Mouse (Mus musculus): ENCODE data around the gene Nav2. TPM values are rescaled to one million over a fixed set of nuclear protein-coding genes. Genes with fewer than 3 reads are reported as not detected.

Gene Nav2
- polyA plus RNA-seq, 1 experiment = 32.5 TPM

- WGBS = 54% methylated on average over 11 of the region's 11 CpGs
- H3K27me3 ChIP-seq (ENCODE audit: control insufficient read depth, insufficient read depth, low read length) = no peaks in the 10 kb centered on the region
- H3K4me1 ChIP-seq (ENCODE audit: control insufficient read depth, insufficient read depth, low read length) = peaks cover 10% of the 10 kb centered on the region
- no peak overlapping the region for H3K4me3 ChIP-seq (replicated peaks; ENCODE audit: insufficient read depth, low read depth, low read length)
- DNase-seq = no peak
- TF ChIP-seq CTCF (IDR thresholded peaks at IDR 0.05; ENCODE audit: borderline replicate concordance, insufficient read depth, low read depth, low read length) = no peak
- TF ChIP-seq POLR2A (IDR thresholded peaks at IDR 0.05; ENCODE audit: borderline replicate concordance, insufficient read depth, low read length) = no peak
- H3K27ac ChIP-seq (ENCODE audit: insufficient read depth, low read length) = no peak overlapping the region
Measured at GRCm38 (mm10) chr7:49351596-49352258, 443.2 kb downstream of the Nav2 start.

GRCm38 (mm10) chr7:49357441-49358165 lies 449.1 kb downstream of the Nav2 start:
- H3K27me3 ChIP-seq (ENCODE audit: control insufficient read depth, insufficient read depth, low read length) = no peaks in the 10 kb centered on the region
- no peak for TF ChIP-seq POLR2A (IDR thresholded peaks at IDR 0.05; ENCODE audit: borderline replicate concordance, insufficient read depth, low read length)
- TF ChIP-seq CTCF (IDR thresholded peaks at IDR 0.05; ENCODE audit: borderline replicate concordance, insufficient read depth, low read depth, low read length) = no peak
- H3K4me1 ChIP-seq (ENCODE audit: control insufficient read depth, insufficient read depth, low read length) = peaks cover 14% of the 10 kb centered on the region
- H3K4me3 ChIP-seq (replicated peaks; ENCODE audit: insufficient read depth, low read depth, low read length) = no peak overlapping the region
- WGBS = 29% methylated on average over 18 of the region's 18 CpGs
- no peak overlapping the region for H3K27ac ChIP-seq (ENCODE audit: insufficient read depth, low read length)
- DNase-seq = no peak

GRCm38 (mm10) chr7:49359120-49359519 lies 450.6 kb downstream of the Nav2 start:
- H3K27ac ChIP-seq (ENCODE audit: insufficient read depth, low read length) = no peak overlapping the region
- DNase-seq = no peak
- TF ChIP-seq CTCF (IDR thresholded peaks at IDR 0.05; ENCODE audit: borderline replicate concordance, insufficient read depth, low read depth, low read length) (no peak), POLR2A (IDR thresholded peaks at IDR 0.05; ENCODE audit: borderline replicate concordance, insufficient read depth, low read length) (no peak)
- peaks cover 13% of the 10 kb centered on the region for H3K4me1 ChIP-seq (ENCODE audit: control insufficient read depth, insufficient read depth, low read length)
- H3K4me3 ChIP-seq (replicated peaks; ENCODE audit: insufficient read depth, low read depth, low read length) = no peak overlapping the region
- 85% methylated on average over 3 of the region's 3 CpGs for WGBS
- H3K27me3 ChIP-seq (ENCODE audit: control insufficient read depth, insufficient read depth, low read length) = no peaks in the 10 kb centered on the region

- H3K27ac ChIP-seq (ENCODE audit: insufficient read depth, low read length) = no peak overlapping the region
- no peaks in the 10 kb centered on the region for H3K27me3 ChIP-seq (ENCODE audit: control insufficient read depth, insufficient read depth, low read length)
- TF ChIP-seq POLR2A (IDR thresholded peaks at IDR 0.05; ENCODE audit: borderline replicate concordance, insufficient read depth, low read length) (no peak), CTCF (IDR thresholded peaks at IDR 0.05; ENCODE audit: borderline replicate concordance, insufficient read depth, low read depth, low read length) (no peak)
- DNase-seq = no peak
- H3K4me3 ChIP-seq (replicated peaks; ENCODE audit: insufficient read depth, low read depth, low read length) = no peak overlapping the region
- 57% methylated on average over 3 of the region's 3 CpGs for WGBS
- peaks cover 6% of the 10 kb centered on the region; the same call in 1 of the 2 replicates for H3K4me1 ChIP-seq (ENCODE audit: control insufficient read depth, insufficient read depth, low read length)
Measured at GRCm38 (mm10) chr7:49360597-49360996, 452.1 kb downstream of the Nav2 start.

- TF ChIP-seq CTCF (IDR thresholded peaks at IDR 0.05; ENCODE audit: borderline replicate concordance, insufficient read depth, low read depth, low read length) = no peak
- no peak for TF ChIP-seq POLR2A (IDR thresholded peaks at IDR 0.05; ENCODE audit: borderline replicate concordance, insufficient read depth, low read length)
- Histone ChIP-seq H3K27me3 (ENCODE audit: control insufficient read depth, insufficient read depth, low read length) (no peaks in the 10 kb centered on the region), H3K4me3 (replicated peaks; ENCODE audit: insufficient read depth, low read depth, low read length) (no peak overlapping the region), H3K27ac (ENCODE audit: insufficient read depth, low read length) (no peak overlapping the region), H3K4me1 (ENCODE audit: control insufficient read depth, insufficient read depth, low read length) (peaks cover 6% of the 10 kb centered on the region; the same call in 1 of the 2 replicates)
- 70% methylated on average over 9 of the region's 9 CpGs for WGBS
- DNase-seq = no peak
Measured at GRCm38 (mm10) chr7:49361465-49362090, 453.1 kb downstream of the Nav2 start.

- peaks cover 22% of the 10 kb centered on the region for H3K4me1 ChIP-seq (ENCODE audit: control insufficient read depth, insufficient read depth, low read length)
- no peak overlapping the region for H3K4me3 ChIP-seq (replicated peaks; ENCODE audit: insufficient read depth, low read depth, low read length)
- WGBS = 74% methylated on average over 13 of the region's 13 CpGs
- no peak for DNase-seq
- no peak overlapping the region for H3K27ac ChIP-seq (ENCODE audit: insufficient read depth, low read length)
- H3K27me3 ChIP-seq (ENCODE audit: control insufficient read depth, insufficient read depth, low read length) = no peaks in the 10 kb centered on the region
- no peak for TF ChIP-seq CTCF (IDR thresholded peaks at IDR 0.05; ENCODE audit: borderline replicate concordance, insufficient read depth, low read depth, low read length)
- TF ChIP-seq POLR2A (IDR thresholded peaks at IDR 0.05; ENCODE audit: borderline replicate concordance, insufficient read depth, low read length) = no peak
Measured at GRCm38 (mm10) chr7:49364486-49365162, 456.1 kb downstream of the Nav2 start.

GRCm38 (mm10) chr7:49368590-49368989 lies 460.1 kb downstream of the Nav2 start:
- H3K27ac ChIP-seq (ENCODE audit: insufficient read depth, low read length) = no peak overlapping the region
- WGBS = 83% methylated on average over 5 of the region's 5 CpGs
- no peak overlapping the region for H3K4me3 ChIP-seq (replicated peaks; ENCODE audit: insufficient read depth, low read depth, low read length)
- peaks cover 32% of the 10 kb centered on the region for H3K4me1 ChIP-seq (ENCODE audit: control insufficient read depth, insufficient read depth, low read length)
- H3K27me3 ChIP-seq (ENCODE audit: control insufficient read depth, insufficient read depth, low read length) = no peaks in the 10 kb centered on the region
- no peak for DNase-seq
- TF ChIP-seq POLR2A (IDR thresholded peaks at IDR 0.05; ENCODE audit: borderline replicate concordance, insufficient read depth, low read length) (no peak), CTCF (IDR thresholded peaks at IDR 0.05; ENCODE audit: borderline replicate concordance, insufficient read depth, low read depth, low read length) (no peak)

All from cerebellum, adult 2 months (tissue).